Mouse (Mus musculus) lung, postnatal 0 days (tissue): ENCODE data around the gene Dot1l. TPM values are rescaled to one million over a fixed set of nuclear protein-coding genes. Genes with fewer than 3 reads are reported as not detected.

ENCODE experiments used
- ATAC-seq: fragments of 200-750 bp; cut with Nextera tagmentation; 2 replicates; pipeline ENCODE4 v1.8.0; 2017; ENCODE audit warnings: moderate library complexity
- DNase-seq: peaks from one replicate; pipeline ENCODE4 v3.0.0-alpha.2; 2016; ENCODE audit warnings: low spot score
- H3K27ac ChIP-seq: fragments of 300-500 bp; sonication (generic); 2 replicates; pipeline ENCODE4 v1.5.1; 2014; ENCODE audit warnings: antibody characterized with exemption, mild to moderate bottlenecking, low read length, mixed read lengths
- H3K27me3 ChIP-seq: fragments of 300-500 bp; sonication (generic); replicated peaks from 2 replicates; pipeline ENCODE4 v1.6.1; 2014; ENCODE audit warnings: low read length, mixed read lengths; ENCODE audit not compliant: insufficient read depth
- H3K36me3 ChIP-seq: fragments of 300-500 bp; sonication (generic); 2 replicates; pipeline ENCODE4 v1.6.1; 2014; ENCODE audit warnings: low read length, mixed read lengths; ENCODE audit not compliant: insufficient read depth
- H3K4me1 ChIP-seq: fragments of 300-500 bp; sonication (generic); 2 replicates; pipeline ENCODE4 v1.6.1; 2014; ENCODE audit warnings: antibody characterized with exemption, low read depth, low read length, mixed read lengths; ENCODE audit not compliant: insufficient read depth
- H3K4me2 ChIP-seq: fragments of 300-500 bp; sonication (generic); replicated peaks from 2 replicates; pipeline ENCODE4 v1.6.1; 2014; ENCODE audit warnings: low read depth, mild to moderate bottlenecking, low read length, moderate library complexity, mixed read lengths
- H3K4me3 ChIP-seq: fragments of 300-500 bp; sonication (generic); 2 replicates; pipeline ENCODE4 v1.5.1; 2014; ENCODE audit warnings: low read depth, low read length
- H3K9ac ChIP-seq: fragments of 300-500 bp; sonication (generic); replicated peaks from 2 replicates; pipeline ENCODE4 v1.6.1; 2014; ENCODE audit warnings: low read depth, mild to moderate bottlenecking
- H3K9me3 ChIP-seq: fragments of 300-500 bp; sonication (generic); 2 replicates; pipeline ENCODE4 v1.6.1; 2016; ENCODE audit warnings: low read length, mixed read lengths
- CTCF ChIP-seq: IDR thresholded peaks from 2 replicates; pipeline ENCODE4 v1.5.1; 2016; ENCODE audit warnings: antibody characterized with exemption, mild to moderate bottlenecking
- EP300 ChIP-seq: IDR thresholded peaks from 2 replicates; pipeline ENCODE4 v1.6.1; 2016; ENCODE audit warnings: antibody characterized with exemption, mild to moderate bottlenecking, control low read depth
- WGBS: fragments of 180-500 bp; shearing (Covaris S2); extraction: QIAGEN DNeasy Blood & Tissue Kit; methylation state at CpG from one replicate; pipeline ENCODE4 v1.1.7; 2014; 5-methylcytosine and 5-hydroxymethylcytosine counted together
- polyA plus RNA-seq: library from polyadenylated mRNA; unstranded; fragments of >200 nt; fragmentation: Nextera tagmentation; extraction: Ambion mirVana; gene quantifications from 2 replicates; pipeline ENCODE4 v1.2.1, GENCODE M21; 2015

Dot1l gene
- 7.4 and 9.6 TPM in 2 replicates for polyA plus RNA-seq

DNA sequence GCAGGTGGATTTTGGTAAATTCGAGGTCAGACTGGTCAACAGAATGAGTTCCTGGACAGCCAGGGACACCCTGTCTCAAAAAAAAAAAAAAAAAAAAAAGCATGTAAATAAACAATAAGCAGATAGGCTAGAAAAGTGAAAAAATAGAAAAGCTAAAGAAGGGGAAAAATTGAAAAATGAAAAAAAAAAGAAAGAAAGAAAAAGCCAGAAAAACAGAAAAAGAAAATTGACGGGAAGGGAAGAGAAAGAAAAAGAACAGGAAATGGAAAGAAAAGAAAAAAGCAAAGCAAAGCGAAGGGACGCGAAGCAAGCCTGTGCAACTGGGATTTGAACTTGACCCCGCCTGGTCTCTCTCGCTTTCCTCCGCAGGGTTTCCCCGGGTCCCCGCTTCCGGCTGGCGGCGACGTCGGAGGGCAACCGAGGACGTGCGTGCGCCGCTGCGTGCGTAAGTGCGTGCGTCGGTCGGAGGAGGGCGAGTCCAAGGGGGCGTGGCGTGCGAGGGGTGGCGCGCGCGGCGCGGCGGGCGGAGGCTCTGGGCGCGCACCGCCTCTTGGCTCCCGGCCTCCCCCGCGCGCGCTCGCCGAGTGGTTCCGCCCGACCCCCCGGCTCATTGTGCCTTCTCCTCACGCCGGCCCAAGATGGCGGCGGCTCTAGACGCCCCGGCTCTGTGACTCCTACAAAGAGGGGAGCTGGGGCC is at the start of gene Dot1l:
TSS of gene Dot1l (plus strand) at position 613 of the 697 bp plus-strand sequence.
- WGBS = 6% methylated on average over 47 of the region's 57 CpGs
- ATAC-seq = peak; percentile 87
- H3K9me3 ChIP-seq = no peaks in the 10 kb centered on the region
- H3K4me1 ChIP-seq = peaks cover 24% of the 10 kb centered on the region
- H3K9ac ChIP-seq = peak within 1 kb of the TSS; percentile 81
- peak; percentile 98 for DNase-seq
- H3K4me3 ChIP-seq = peak within 1 kb of the TSS; percentile 97
- H3K36me3 ChIP-seq = no peaks in the 10 kb centered on the region
- peak within 1 kb of the TSS; percentile 91 for H3K4me2 ChIP-seq
- H3K27ac ChIP-seq = peak within 1 kb of the TSS; percentile 79
- 0 out of 2 replicates have a peak, but pooled peaks have one; percentile 29 for TF ChIP-seq EP300
- TF ChIP-seq CTCF = no peak
- H3K27me3 ChIP-seq = no peaks in the 10 kb centered on the region

DNA sequence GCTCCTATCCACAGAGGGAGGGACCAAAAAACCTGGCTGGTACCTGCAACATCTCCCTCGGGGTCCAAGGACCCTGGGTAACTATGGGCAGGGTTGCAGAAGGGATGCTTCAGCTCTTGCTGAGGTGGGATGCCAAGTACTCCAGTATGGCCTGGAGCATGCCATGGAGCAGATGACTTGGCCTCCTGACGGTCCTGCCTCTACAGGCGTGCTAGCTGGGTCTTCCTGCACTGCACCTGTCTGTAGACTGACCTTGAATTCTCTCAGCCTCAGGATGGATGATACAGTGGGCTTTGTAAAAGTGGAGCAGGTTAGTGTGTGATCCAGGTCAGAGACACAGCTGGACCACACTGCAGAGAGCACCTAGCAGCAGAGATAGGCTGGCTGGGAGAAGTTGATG is 49.5 kb upstream of the Dot1l start:
- no peak for ATAC-seq
- no peak overlapping the region for H3K4me2 ChIP-seq
- WGBS = 82% methylated on average over 3 of the region's 3 CpGs
- H3K9me3 ChIP-seq = no peaks in the 10 kb centered on the region
- TF ChIP-seq CTCF (no peak), EP300 (no peak)
- H3K27me3 ChIP-seq = no peaks in the 10 kb centered on the region
- H3K4me3 ChIP-seq = no peak overlapping the region
- H3K36me3 ChIP-seq = peaks cover 31% of the 10 kb centered on the region
- H3K4me1 ChIP-seq = peaks cover 12% of the 10 kb centered on the region
- H3K9ac ChIP-seq = no peak overlapping the region
- DNase-seq = no peak
- no peak overlapping the region for H3K27ac ChIP-seq

GRCm38 (mm10) chr10:80710834-80711233 is 44.2 kb upstream of the Dot1l start:
- H3K4me1 ChIP-seq = no peaks in the 10 kb centered on the region
- no peaks in the 10 kb centered on the region for H3K9me3 ChIP-seq
- no peak for TF ChIP-seq EP300
- no peak for TF ChIP-seq CTCF
- DNase-seq = no peak
- 69% methylated on average over 3 of the region's 3 CpGs for WGBS
- no peak overlapping the region for H3K27ac ChIP-seq
- H3K27me3 ChIP-seq = no peaks in the 10 kb centered on the region
- no peak overlapping the region for H3K4me2 ChIP-seq
- peaks cover 70% of the 10 kb centered on the region for H3K36me3 ChIP-seq
- H3K9ac ChIP-seq = no peak overlapping the region
- no peak overlapping the region for H3K4me3 ChIP-seq
- no peak for ATAC-seq

DNA sequence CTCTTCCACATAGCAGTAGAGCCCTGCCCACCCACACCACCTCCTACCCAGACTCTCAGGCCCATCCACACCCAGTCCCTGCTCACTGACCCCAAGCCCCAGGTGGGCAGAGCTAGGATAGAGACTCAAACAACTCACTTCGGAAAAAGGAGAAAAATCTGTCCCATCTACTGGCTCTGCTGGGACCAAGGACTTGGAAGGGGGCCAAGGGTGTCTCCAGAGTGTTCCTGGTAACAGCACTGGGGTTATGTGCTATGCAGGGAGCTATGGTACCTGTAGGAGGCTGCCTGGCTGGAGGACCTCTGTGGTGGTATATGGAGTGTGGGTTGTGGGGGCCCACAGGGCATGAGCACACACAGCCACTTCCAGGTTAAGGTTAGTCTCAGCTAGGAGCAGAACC is 37.7 kb upstream of the Dot1l start:
- no peak for ATAC-seq
- H3K9ac ChIP-seq = no peak overlapping the region

DNA sequence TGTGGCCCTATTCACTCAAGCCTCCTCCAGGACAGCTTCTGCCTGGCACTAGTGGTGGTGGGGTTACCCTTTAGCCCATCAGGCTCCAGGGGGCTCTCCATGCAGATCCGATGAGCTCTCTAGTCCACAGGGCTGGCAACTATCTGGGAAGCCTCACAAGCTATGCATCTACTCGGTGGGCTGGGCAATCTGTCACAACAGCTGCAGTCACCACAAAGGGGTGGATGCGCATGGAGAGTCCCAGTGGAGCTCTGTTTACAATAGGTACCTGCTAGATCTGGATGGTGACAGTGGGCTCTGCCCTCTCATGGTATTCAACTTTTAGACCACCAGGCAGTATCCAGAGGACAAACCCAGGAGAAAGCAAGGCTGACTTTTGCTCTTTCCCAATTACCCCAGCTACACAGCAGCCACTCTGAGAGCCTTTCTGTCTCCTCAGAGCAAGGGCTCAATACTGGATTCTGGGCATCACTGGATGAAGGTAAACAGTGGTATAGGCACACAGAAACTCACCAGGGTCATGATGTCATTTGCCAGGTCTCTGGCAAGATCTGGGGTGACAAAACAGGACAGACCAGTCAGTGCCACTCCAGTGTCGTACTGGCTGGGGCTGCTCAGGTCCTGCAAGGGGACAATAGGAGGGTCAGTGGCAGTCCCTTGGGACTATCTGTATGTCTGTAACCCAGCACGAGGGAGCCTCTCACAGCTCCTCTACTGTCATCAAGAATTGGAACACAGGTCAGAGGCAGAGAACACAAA is 27.5 kb upstream of the Dot1l start:
- H3K9ac ChIP-seq = no peak overlapping the region
- peaks cover 66% of the 10 kb centered on the region for H3K36me3 ChIP-seq
- no peak overlapping the region for H3K4me3 ChIP-seq
- no peaks in the 10 kb centered on the region for H3K4me1 ChIP-seq
- TF ChIP-seq CTCF = no peak
- TF ChIP-seq EP300 = no peak
- peak; percentile 50 for ATAC-seq
- WGBS = 83% methylated on average over 5 of the region's 5 CpGs
- H3K27ac ChIP-seq = no peak overlapping the region
- no peaks in the 10 kb centered on the region for H3K27me3 ChIP-seq
- H3K4me2 ChIP-seq = no peak overlapping the region
- DNase-seq = no peak
- no peaks in the 10 kb centered on the region for H3K9me3 ChIP-seq

More for the DNA sequence above, 37.7 kb upstream of the Dot1l start:
- 87% methylated on average over 1 of the region's 1 CpGs for WGBS
- DNase-seq = no peak
- Histone ChIP-seq H3K4me2 (no peak overlapping the region), H3K36me3 (peaks cover 76% of the 10 kb centered on the region), H3K27me3 (no peaks in the 10 kb centered on the region), H3K9me3 (no peaks in the 10 kb centered on the region), H3K4me1 (no peaks in the 10 kb centered on the region), H3K27ac (no peak overlapping the region), H3K4me3 (no peak overlapping the region)
- TF ChIP-seq CTCF (no peak), EP300 (no peak)

DNA sequence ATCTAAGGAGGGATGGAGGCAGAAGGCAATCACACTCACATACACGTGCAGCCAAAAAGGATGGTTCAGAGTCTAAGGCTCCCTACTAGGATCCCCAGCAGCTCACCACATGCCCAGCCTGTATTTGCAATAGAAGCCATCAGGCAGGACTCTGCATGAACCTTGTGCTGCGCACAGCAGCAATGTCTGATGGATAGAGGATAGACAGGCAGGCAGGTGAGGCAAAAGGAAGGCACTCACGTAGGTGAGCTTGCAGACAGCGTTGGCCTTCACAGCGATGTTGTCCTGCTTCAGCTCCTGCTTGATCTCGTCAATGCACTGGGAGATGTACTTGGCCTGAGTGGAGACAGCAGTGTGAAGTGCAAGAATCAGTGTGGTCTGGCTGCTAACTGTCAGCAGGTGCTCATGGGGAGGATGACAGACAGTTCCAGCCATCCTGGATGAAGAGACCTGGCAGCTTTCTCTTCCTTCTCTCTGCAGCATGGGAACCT is 22.4 kb upstream of the Dot1l start:
- Histone ChIP-seq H3K4me1 (no peaks in the 10 kb centered on the region), H3K27me3 (no peaks in the 10 kb centered on the region), H3K27ac (no peak overlapping the region), H3K4me2 (no peak overlapping the region), H3K9me3 (no peaks in the 10 kb centered on the region), H3K9ac (no peak overlapping the region), H3K36me3 (peaks cover 48% of the 10 kb centered on the region), H3K4me3 (no peak overlapping the region)
- ATAC-seq (no peak), DNase-seq (no peak)
- WGBS = 96% methylated on average over 6 of the region's 6 CpGs
- TF ChIP-seq EP300 (no peak), CTCF (no peak)
